Mouse (Mus musculus) limb, embryonic 12.5 days (tissue): Measurements from ENCODE around the gene Msi2. TPM values are rescaled to one million over a fixed set of nuclear protein-coding genes. Genes with fewer than 3 reads are reported as not detected.

Experiments
- ATAC-seq: fragments of 200-750 bp; cut with Nextera tagmentation; 2 replicates; pipeline ENCODE4 v1.8.0; 2017; ENCODE audit warnings: low read depth, moderate TSS enrichment; ENCODE audit not compliant: insufficient number of reproducible peaks, insufficient read depth, low FRiP score, low TSS enrichment
- H3K27ac ChIP-seq: fragments of 300-500 bp; sonication (generic); 2 replicates; pipeline ENCODE4 v1.5.1; 2016; ENCODE audit warnings: mild to moderate bottlenecking, moderate library complexity
- H3K27me3 ChIP-seq: fragments of 300-500 bp; sonication (generic); 2 replicates; pipeline ENCODE4 v1.6.1; 2016; ENCODE audit warnings: mild to moderate bottlenecking, moderate library complexity
- H3K36me3 ChIP-seq: fragments of 300-500 bp; sonication (generic); 2 replicates; pipeline ENCODE4 v1.6.1; 2016; ENCODE audit warnings: mild to moderate bottlenecking, moderate library complexity
- H3K4me1 ChIP-seq: fragments of 300-500 bp; sonication (generic); replicated peaks from 2 replicates; pipeline ENCODE4 v1.6.1; 2016
- H3K4me2 ChIP-seq: fragments of 300-500 bp; sonication (generic); 2 replicates; pipeline ENCODE4 v1.6.1; 2016; ENCODE audit warnings: mild to moderate bottlenecking, moderate library complexity
- H3K4me3 ChIP-seq: fragments of 300-500 bp; sonication (generic); replicated peaks from 2 replicates; pipeline ENCODE4 v1.5.1; 2016; ENCODE audit warnings: mild to moderate bottlenecking
- H3K9ac ChIP-seq: fragments of 300-500 bp; sonication (generic); replicated peaks from 2 replicates; pipeline ENCODE4 v1.6.1; 2016; ENCODE audit warnings: mild to moderate bottlenecking, moderate library complexity
- H3K9me3 ChIP-seq: fragments of 300-500 bp; sonication (generic); 2 replicates; pipeline ENCODE4 v1.6.1; 2016; ENCODE audit warnings: mild to moderate bottlenecking, moderate library complexity
- WGBS: fragments of 180-500 bp; shearing (Covaris S2); methylation state at CpG from one replicate; pipeline ENCODE4 v1.1.7; 2016; 5-methylcytosine and 5-hydroxymethylcytosine counted together
- polyA plus RNA-seq: library from polyadenylated mRNA; unstranded; fragments of >200 nt; fragmentation: Nextera tagmentation; extraction: Ambion mirVana; gene quantifications from 2 replicates; pipeline ENCODE4 v1.2.1, GENCODE M21; 2016

The Msi2 gene
- polyA plus RNA-seq, 1 experiment from 2014 or later = 24.0 TPM

DNA sequence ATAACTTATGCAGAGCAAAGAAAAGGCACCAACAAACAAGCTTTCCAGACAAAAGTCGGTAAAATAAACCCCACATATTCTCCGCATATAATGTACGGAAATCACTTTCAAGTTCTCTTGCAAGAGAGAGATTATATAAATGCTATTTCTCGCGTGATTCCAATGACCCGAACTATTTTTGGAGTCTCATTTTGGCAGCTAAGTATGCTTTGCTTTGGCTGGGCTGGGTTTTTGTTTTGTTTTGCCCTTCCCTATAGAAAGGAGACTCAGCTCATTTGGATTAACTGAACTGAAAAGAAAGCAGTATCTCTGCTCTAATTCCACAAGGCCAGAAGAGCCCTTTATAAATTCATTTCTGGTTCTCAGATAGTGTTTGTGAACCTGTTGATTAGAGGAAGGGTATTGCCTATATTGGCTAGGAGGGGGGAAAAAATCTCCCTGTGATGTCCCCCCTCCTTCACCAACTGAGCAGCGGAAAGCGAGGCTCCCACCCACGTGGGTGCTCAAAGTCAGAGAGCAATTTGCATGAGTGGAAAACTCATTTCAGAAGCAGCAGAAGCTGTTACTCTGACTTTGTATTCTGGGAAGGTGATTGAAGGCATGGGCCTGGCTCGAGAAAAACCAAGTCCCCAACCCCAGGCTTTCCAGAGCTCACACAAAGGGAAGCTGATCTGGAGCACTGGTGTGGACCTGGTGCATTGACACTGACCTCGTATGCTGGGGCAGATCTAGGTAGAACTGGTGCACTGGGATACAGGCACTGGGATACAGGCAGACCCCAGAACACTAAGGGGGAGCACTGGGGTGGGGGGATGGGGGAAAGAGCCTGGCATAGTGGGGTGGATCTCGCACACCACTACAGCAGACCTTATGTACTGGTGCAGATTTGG, 201.5 kb downstream of the Msi2 start:
- no peak overlapping the region for H3K4me2 ChIP-seq
- H3K4me3 ChIP-seq = no peak overlapping the region
- H3K36me3 ChIP-seq = no peaks in the 10 kb centered on the region
- no peak for ATAC-seq
- peaks cover 9% of the 10 kb centered on the region; the same call in 1 of the 2 replicates for H3K4me1 ChIP-seq
- no peaks in the 10 kb centered on the region for H3K9me3 ChIP-seq
- H3K27ac ChIP-seq = no peak overlapping the region
- WGBS = 80% methylated on average over 12 of the region's 12 CpGs
- H3K9ac ChIP-seq = no peak overlapping the region
- H3K27me3 ChIP-seq = no peaks in the 10 kb centered on the region

DNA sequence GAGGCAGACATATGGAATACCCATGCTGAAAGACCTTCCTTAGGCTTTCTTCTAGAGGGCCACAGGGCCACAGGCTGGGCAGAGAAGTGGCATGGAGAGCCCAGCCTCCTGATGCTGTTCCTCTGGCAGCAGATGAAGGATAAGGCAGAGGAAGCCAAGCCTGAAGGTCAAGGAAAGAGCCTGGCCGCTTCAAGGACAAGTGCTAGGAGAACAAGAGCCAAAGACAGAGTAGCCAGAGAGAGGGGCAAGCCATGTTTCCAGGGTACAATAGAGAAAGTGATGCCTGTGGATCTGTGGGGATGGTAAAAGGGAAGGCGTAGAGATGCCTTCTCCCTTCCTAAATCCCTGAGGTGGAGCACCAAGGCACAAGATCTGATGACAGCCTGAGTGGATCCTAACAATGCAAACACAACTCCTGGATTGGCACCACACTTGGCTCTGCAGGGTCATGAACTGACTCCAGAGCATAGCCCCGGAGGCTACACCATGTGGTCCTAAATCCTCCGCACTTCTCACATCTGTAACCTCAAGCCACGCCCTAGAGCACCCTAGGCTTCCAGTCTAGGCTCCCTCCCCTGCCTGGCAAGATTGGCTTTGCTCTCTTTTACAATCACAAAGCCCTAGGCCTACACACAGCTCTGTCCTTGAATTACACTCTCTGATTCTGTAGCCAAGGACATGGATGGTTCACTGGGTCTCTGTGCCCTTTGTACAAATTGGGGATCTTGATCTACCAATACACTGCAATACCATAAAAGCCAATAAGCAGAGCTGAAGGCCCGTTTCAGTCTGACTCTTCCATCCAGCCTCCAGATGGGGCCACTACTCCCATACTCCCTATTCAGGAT, 202.4 kb downstream of the Msi2 start:
- Histone ChIP-seq H3K9me3 (no peaks in the 10 kb centered on the region), H3K9ac (no peak overlapping the region), H3K36me3 (no peaks in the 10 kb centered on the region), H3K4me2 (no peak overlapping the region), H3K4me1 (peaks cover 9% of the 10 kb centered on the region; the same call in 1 of the 2 replicates), H3K4me3 (no peak overlapping the region), H3K27ac (no peak overlapping the region), H3K27me3 (no peaks in the 10 kb centered on the region)
- ATAC-seq = no peak
- 57% methylated on average over 6 of the region's 6 CpGs for WGBS

DNA sequence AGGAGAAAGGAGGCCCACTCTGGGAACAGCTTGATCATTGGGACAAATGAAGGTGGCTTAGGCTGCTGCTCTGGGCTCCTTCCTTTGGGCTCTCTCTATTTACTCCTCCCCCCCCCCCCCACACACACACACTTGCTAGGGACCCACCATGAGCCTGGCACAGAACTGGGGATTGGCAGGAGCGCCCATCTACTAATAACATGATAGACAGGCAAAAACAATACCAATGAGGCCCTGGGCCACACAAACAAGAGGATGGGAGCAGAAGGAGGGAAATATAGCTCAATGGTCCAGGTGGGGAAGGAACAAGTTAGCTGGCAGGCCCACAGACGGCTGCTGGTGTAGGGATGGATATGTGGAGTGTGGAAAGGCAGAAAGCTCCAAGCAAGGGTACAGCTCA, 203.0 kb downstream of the Msi2 start:
- Histone ChIP-seq H3K9ac (no peak overlapping the region), H3K4me2 (no peak overlapping the region), H3K36me3 (no peaks in the 10 kb centered on the region), H3K27ac (no peak overlapping the region), H3K27me3 (no peaks in the 10 kb centered on the region), H3K4me3 (no peak overlapping the region), H3K9me3 (no peaks in the 10 kb centered on the region), H3K4me1 (peaks cover 9% of the 10 kb centered on the region; the same call in 1 of the 2 replicates)
- no peak for ATAC-seq
- 77% methylated on average over 2 of the region's 2 CpGs for WGBS

DNA sequence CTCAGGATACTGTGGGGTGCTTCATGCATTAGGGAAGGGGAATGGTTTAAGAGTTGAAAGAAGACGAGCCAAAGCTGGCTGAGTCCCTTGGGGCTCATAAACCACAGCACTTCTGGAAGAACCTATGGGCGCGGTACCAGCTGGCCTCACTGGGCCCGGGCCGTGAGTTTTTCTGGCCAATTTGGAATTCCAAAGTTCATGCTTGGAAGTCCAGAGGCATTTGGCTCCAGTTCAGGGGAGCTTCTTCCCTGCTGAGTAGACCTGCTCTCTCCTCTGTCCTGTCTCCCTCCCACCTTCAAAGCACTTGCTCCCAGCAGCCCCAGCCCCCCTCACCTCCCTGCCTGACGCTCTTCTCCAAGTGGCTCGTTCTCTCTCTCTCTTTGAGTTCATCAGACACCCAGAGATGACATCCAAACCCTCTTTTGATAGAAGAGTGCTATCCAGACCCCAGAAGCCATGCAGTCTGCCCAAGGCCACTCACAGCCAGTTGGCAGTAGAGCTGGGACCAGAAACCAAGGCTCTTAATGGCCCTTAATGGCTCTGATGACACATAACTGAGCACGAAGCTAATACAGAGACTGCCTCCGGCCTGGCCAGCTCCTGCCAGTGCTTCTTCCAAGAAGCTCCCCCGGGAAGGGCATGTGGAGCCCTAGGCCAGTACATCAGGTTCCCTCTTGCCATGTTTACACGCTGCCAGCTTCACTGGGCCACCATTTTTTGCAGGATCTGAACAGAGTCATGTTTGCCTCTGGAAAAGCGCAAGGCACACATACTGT, 204.0 kb downstream of the Msi2 start:
- H3K4me1 ChIP-seq = peaks cover 12% of the 10 kb centered on the region; the same call in 1 of the 2 replicates
- H3K4me2 ChIP-seq = no peak overlapping the region
- H3K9me3 ChIP-seq = no peaks in the 10 kb centered on the region
- WGBS = 75% methylated on average over 12 of the region's 12 CpGs
- H3K9ac ChIP-seq = no peak overlapping the region
- no peaks in the 10 kb centered on the region for H3K36me3 ChIP-seq
- no peaks in the 10 kb centered on the region for H3K27me3 ChIP-seq
- H3K4me3 ChIP-seq = no peak overlapping the region
- no peak overlapping the region for H3K27ac ChIP-seq
- no peak for ATAC-seq

DNA sequence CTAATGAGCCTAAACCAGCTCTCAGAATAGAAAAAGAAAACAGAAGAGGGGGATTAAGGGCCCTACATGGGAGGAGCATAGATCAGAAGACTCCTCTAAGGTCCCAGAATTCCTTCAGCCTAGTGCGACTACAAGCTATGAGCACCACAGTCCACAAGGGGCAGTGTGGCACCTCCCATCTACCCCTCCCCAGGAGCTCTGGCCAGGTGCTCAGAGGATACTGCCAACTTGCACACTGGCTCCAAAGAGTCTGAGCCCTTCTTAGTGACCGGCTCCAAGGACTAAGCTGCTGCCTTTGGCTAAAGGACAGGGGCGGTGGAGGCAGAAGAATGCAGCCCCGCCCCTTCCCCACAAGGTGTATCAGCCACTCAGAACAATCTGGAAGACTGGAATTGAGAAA, 205.7 kb downstream of the Msi2 start:
- no peaks in the 10 kb centered on the region for H3K27me3 ChIP-seq
- no peak overlapping the region for H3K27ac ChIP-seq
- H3K9ac ChIP-seq = no peak overlapping the region
- H3K4me1 ChIP-seq = peaks cover 25% of the 10 kb centered on the region
- H3K9me3 ChIP-seq = no peaks in the 10 kb centered on the region
- WGBS = 29% methylated on average over 4 of the region's 4 CpGs
- H3K4me3 ChIP-seq = no peak overlapping the region
- H3K36me3 ChIP-seq = peaks cover 5% of the 10 kb centered on the region; the same call in 1 of the 2 replicates
- no peak for ATAC-seq
- no peak overlapping the region for H3K4me2 ChIP-seq

DNA sequence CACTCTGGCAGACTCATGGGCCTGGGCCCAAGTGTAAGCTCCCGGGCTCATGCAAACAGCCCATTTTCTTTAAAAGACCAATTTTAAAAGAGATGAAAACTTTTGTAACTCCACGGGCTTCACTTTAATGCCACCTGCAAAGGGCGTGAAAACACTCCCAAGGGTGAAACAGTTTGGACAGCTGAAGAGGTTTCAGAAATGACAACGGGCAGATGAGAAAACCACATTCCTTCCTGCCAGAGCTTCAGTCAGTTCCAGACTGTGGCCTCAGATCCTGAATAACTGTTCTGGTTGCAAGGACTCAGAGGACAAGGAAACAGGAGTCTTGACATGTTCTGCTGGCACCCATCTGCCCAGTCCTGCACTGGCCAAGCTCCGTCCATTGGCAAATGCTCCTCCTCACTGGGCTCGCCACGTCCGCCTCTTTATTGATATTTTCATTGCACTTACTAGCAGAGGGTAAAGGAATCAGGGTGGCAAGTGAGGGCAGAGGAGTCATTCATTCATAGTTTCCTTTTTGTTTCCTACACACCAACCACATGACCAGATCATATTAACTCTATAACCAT, 207.9 kb downstream of the Msi2 start:
- no peaks in the 10 kb centered on the region for H3K27me3 ChIP-seq

DNA sequence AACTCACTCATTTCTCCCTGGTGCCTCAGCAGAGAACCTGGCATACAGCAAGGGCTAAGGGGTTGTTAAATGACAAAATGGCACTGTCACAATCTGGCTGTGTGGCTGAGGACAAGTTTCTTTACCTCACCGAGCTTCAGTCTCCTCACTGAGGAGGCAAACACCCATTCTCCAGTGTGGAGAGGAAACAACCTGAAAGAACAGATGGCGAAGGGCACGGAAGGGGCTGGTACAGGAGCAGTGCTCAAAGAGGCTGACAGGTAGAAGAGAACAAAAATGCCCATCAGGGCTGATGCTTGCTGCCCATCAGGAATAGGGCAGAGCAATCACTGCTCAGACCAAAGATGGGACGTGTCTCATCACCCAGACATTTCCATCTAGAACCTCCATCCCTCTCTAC, 208.8 kb downstream of the Msi2 start:
- ATAC-seq = no peak
- no peak overlapping the region for H3K9ac ChIP-seq
- H3K4me2 ChIP-seq = no peak overlapping the region
- WGBS = 82% methylated on average over 4 of the region's 4 CpGs
- H3K9me3 ChIP-seq = no peaks in the 10 kb centered on the region
- H3K4me1 ChIP-seq = peaks cover 43% of the 10 kb centered on the region
- peaks cover 5% of the 10 kb centered on the region; the same call in 1 of the 2 replicates for H3K36me3 ChIP-seq
- no peaks in the 10 kb centered on the region for H3K27me3 ChIP-seq
- no peak overlapping the region for H3K27ac ChIP-seq
- H3K4me3 ChIP-seq = no peak overlapping the region

More for the DNA sequence above, 207.9 kb downstream of the Msi2 start:
- Histone ChIP-seq H3K27ac (no peak overlapping the region), H3K4me1 (peaks cover 43% of the 10 kb centered on the region), H3K36me3 (peaks cover 5% of the 10 kb centered on the region; the same call in 1 of the 2 replicates), H3K9ac (no peak overlapping the region), H3K9me3 (no peaks in the 10 kb centered on the region), H3K4me3 (no peak overlapping the region), H3K4me2 (no peak overlapping the region)
- WGBS = 85% methylated on average over 8 of the region's 8 CpGs
- ATAC-seq = no peak

DNA sequence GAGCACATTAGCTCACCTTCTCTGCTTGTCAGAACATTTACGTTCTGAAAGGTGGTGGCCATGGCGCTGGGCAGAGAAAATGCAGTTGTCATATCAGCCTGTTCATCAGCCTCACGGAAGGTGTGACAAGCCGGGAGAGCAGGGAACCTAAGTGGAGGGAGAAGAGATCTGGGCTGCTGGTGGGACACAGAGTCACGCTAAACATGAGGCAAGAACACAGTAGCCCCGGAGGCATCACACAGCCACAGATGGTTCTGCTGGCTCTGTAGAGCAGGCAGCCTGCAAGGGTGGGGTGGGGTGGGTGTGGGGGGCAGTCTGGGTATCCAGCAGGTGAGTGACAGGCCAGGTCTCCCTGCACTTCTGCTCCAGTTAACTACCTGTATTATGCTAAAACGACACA, 210.2 kb downstream of the Msi2 start:
- Histone ChIP-seq H3K27me3 (no peaks in the 10 kb centered on the region), H3K27ac (no peak overlapping the region), H3K4me1 (peaks cover 41% of the 10 kb centered on the region), H3K4me3 (no peak overlapping the region), H3K9me3 (no peaks in the 10 kb centered on the region), H3K9ac (no peak overlapping the region), H3K4me2 (no peak overlapping the region), H3K36me3 (peaks cover 5% of the 10 kb centered on the region; the same call in 1 of the 2 replicates)
- WGBS = 60% methylated on average over 7 of the region's 7 CpGs
- ATAC-seq = no peak

DNA sequence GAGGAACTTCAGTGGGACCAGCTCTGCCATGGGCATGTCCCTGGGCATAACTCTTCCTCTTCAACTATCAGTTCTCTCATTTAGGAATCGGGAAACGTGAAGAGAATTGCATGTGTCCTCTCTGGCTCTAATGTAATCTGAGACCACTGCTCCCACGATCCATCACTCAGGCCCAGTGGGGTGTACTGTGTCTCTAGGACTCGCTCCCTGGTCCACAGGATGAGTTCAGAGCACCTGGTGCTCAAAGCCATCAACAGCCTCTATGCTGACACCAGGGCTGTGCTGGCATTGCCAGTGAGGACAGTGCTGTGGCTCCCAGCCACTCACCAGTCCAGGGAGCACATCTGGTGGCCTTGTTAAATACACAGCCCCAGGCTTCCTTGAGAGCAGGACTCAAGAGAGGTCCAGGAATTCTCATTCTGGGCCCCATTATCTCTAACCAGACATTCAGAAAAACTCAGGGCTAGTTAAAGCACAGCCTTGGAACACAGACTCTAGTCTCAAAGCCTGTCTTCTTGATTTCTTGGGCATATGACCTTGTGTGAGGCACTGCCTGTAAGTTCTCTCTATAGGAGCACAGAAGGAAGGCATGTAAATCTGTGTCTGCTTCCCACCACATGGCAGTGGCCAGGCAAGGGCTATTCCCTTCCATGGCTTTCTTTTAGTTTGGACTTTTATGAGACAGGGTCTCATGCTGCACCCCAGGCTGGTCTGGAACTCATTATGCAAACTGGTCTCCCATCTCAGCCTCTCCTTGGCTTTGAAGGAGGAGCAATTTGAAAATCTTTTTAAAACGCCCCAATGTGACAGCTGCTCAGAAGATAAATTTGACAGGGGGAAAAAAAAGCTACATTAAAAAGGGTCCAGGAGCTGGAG, 211.5 kb downstream of the Msi2 start:
- Histone ChIP-seq H3K27ac (peak overlapping the region; percentile 68), H3K27me3 (no peaks in the 10 kb centered on the region), H3K4me1 (peaks cover 42% of the 10 kb centered on the region), H3K9ac (no peak overlapping the region), H3K36me3 (peaks cover 5% of the 10 kb centered on the region; the same call in 1 of the 2 replicates), H3K4me3 (no peak overlapping the region), H3K9me3 (no peaks in the 10 kb centered on the region), H3K4me2 (peak overlapping the region; percentile 3; the same call in 1 of the 2 replicates)
- ATAC-seq = peak; percentile 70; the same call in 1 of the 2 replicates
- 11% methylated on average over 5 of the region's 5 CpGs for WGBS

DNA sequence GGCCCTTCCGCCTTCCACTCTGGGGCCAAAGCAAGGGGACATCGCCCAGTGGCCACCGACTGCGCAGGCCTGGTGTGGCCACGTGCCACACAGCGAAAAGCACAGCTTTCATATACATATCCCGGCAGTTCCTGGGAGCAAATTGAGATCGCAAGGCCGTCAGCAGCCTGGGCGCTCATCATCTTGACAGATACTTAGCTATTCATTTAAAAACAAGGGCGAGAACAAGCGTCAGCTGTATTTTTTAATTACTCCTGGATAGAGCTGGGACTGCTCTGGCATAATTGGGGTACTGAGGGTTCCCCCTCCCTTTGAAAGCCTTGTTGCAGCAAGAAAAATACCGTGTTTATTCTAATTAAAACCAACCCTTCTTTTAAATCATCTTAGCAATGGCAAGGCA, 212.2 kb downstream of the Msi2 start:
- Histone ChIP-seq H3K9ac (no peak overlapping the region), H3K27me3 (no peaks in the 10 kb centered on the region), H3K4me1 (peaks cover 42% of the 10 kb centered on the region), H3K27ac (no peak overlapping the region), H3K4me3 (no peak overlapping the region), H3K36me3 (peaks cover 5% of the 10 kb centered on the region; the same call in 1 of the 2 replicates), H3K4me2 (no peak overlapping the region), H3K9me3 (no peaks in the 10 kb centered on the region)
- ATAC-seq = no peak
- 67% methylated on average over 13 of the region's 13 CpGs for WGBS
